Mouse (Mus musculus) MEL (cell line): ENCODE data around the gene Rfx4. TPM values are rescaled to one million over a fixed set of nuclear protein-coding genes. Genes with fewer than 3 reads are reported as not detected.

Experiments
- DNase-seq: peaks from one replicate; pipeline ENCODE4 v3.0.0; 2011; ENCODE audit warnings: low read depth, low spot score
- H3K27ac ChIP-seq: 2 replicates; pipeline ENCODE4 v1.5.1; 2012; ENCODE audit warnings: low read depth, mild to moderate bottlenecking, control low read depth, low read length, moderate library complexity; ENCODE audit not compliant: control insufficient read depth
- H3K27me3 ChIP-seq, 2 experiments: fragments of 150-350 bp in 1 of 2; sonication (generic) in 1 of 2; 2 replicates each; pipeline ENCODE4 v1.6.1; 2012; ENCODE audit warnings: low read length in 2 of 2, mild to moderate bottlenecking in 2 of 2, improper control_type of control experiment in 1 of 2, moderate library complexity in 1 of 2; ENCODE audit not compliant: insufficient read depth in 2 of 2, control insufficient read depth in 1 of 2
- H3K36me3 ChIP-seq, 2 experiments: 2 replicates each; pipeline ENCODE4 v1.6.1; 2012 to 2014; ENCODE audit warnings: low read length in 2 of 2, improper control_type of control experiment in 1 of 2, inconsistent platforms in 1 of 2, mild to moderate bottlenecking in 1 of 2; ENCODE audit not compliant: insufficient read depth in 2 of 2, control insufficient read depth in 1 of 2
- H3K4me1 ChIP-seq, 2 experiments: fragments of 150-350 bp in 1 of 2; sonication (generic) in 1 of 2; 2 replicates each; pipeline ENCODE4 v1.6.1; 2012; ENCODE audit warnings: low read length in 2 of 2, improper control_type of control experiment in 1 of 2, mild to moderate bottlenecking in 1 of 2; ENCODE audit not compliant: insufficient read depth in 2 of 2, control insufficient read depth in 1 of 2
- H3K4me3 ChIP-seq, 2 experiments: fragments of 150-350 bp in 1 of 2; sonication (generic) in 1 of 2; 2 replicates each; pipeline ENCODE4 v1.5.1; 2012; ENCODE audit warnings: low read depth in 2 of 2, low read length in 2 of 2, mild to moderate bottlenecking in 2 of 2, moderate library complexity in 2 of 2, control low read depth in 1 of 2, improper control_type of control experiment in 1 of 2; ENCODE audit not compliant: control insufficient read depth in 1 of 2, insufficient read depth in 1 of 2
- H3K79me2 ChIP-seq: 2 replicates; pipeline ENCODE4 v1.6.1; 2012; ENCODE audit warnings: mild to moderate bottlenecking, low read length, moderate library complexity; ENCODE audit not compliant: control insufficient read depth, poor library complexity, insufficient read depth
- H3K9ac ChIP-seq: 2 replicates; pipeline ENCODE4 v1.6.1; 2012; ENCODE audit warnings: low read depth, mild to moderate bottlenecking, control low read depth, low read length, moderate library complexity; ENCODE audit not compliant: control insufficient read depth, poor library complexity, severe bottlenecking
- H3K9me3 ChIP-seq: fragments of 150-350 bp; sonication (generic); replicated peaks from 2 replicates; pipeline ENCODE4 v1.6.1; 2012; ENCODE audit warnings: mild to moderate bottlenecking, low read length, improper control_type of control experiment, moderate library complexity; ENCODE audit not compliant: insufficient read depth
- BHLHE40 ChIP-seq: IDR thresholded peaks from 2 replicates; pipeline ENCODE4 v1.6.1; 2012; ENCODE audit warnings: low read depth, mild to moderate bottlenecking, inconsistent platforms, low read length, improper control_type of control experiment, borderline replicate concordance
- CHD1 ChIP-seq: IDR thresholded peaks from 2 replicates; pipeline ENCODE4 v1.6.1; 2012; ENCODE audit warnings: low read depth, mild to moderate bottlenecking, inconsistent platforms, low read length, improper control_type of control experiment
- CTCF ChIP-seq, 3 experiments: IDR thresholded peaks in 2 of 3; conservative IDR thresholded peaks in 1 of 3; 2 replicates each; pipeline ENCODE4 v1.5.1; 2011 to 2012; ENCODE audit warnings: low read length in 3 of 3, low read depth in 2 of 3, mild to moderate bottlenecking in 2 of 3, improper control_type of control experiment in 1 of 3, inconsistent platforms in 1 of 3, mixed read lengths in 1 of 3, moderate library complexity in 1 of 3; ENCODE audit not compliant: control insufficient read depth in 1 of 3, insufficient read depth in 1 of 3, poor library complexity in 1 of 3, severe bottlenecking in 1 of 3
- EP300 ChIP-seq, 2 experiments: IDR thresholded peaks; 2 replicates each; pipeline ENCODE4 v1.6.1; 2011; ENCODE audit warnings: improper control_type of control experiment in 2 of 2, low read length in 2 of 2, low read depth in 1 of 2, mild to moderate bottlenecking in 1 of 2
- ETS1 ChIP-seq: IDR thresholded peaks from 2 replicates; pipeline ENCODE4 v1.6.1; 2012; ENCODE audit warnings: low read depth, mild to moderate bottlenecking, inconsistent platforms, low read length, improper control_type of control experiment, moderate library complexity
- GABPA ChIP-seq: IDR thresholded peaks from 2 replicates; pipeline ENCODE4 v1.6.1; 2012; ENCODE audit warnings: low read depth, mild to moderate bottlenecking, inconsistent platforms, low read length, improper control_type of control experiment, moderate library complexity
- HCFC1 ChIP-seq: IDR thresholded peaks from 2 replicates; pipeline ENCODE4 v1.6.1; 2012; ENCODE audit warnings: low read depth, mild to moderate bottlenecking, inconsistent platforms, low read length, improper control_type of control experiment, moderate library complexity
- JUND ChIP-seq: IDR thresholded peaks from 2 replicates; pipeline ENCODE4 v1.6.1; 2011; ENCODE audit warnings: low read depth, mild to moderate bottlenecking, improper control_type of control experiment, low read length
- KAT2A ChIP-seq: conservative IDR thresholded peaks from 2 replicates; pipeline ENCODE4 v1.6.1; 2012; ENCODE audit warnings: low read depth, low read length, improper control_type of control experiment, inconsistent platforms
- MAFK ChIP-seq: IDR thresholded peaks from 2 replicates; pipeline ENCODE4 v1.6.1; 2011; ENCODE audit warnings: low read depth, mild to moderate bottlenecking, low read length, improper control_type of control experiment, borderline replicate concordance
- MAX ChIP-seq: IDR thresholded peaks from 2 replicates; pipeline ENCODE4 v1.6.1; 2011; ENCODE audit warnings: low read length, improper control_type of control experiment
- MAZ ChIP-seq: IDR thresholded peaks from 2 replicates; pipeline ENCODE4 v1.6.1; 2012; ENCODE audit warnings: low read depth, mild to moderate bottlenecking, inconsistent platforms, low read length, improper control_type of control experiment
- MEF2A ChIP-seq: IDR thresholded peaks from 2 replicates; pipeline ENCODE4 v1.6.1; 2014; ENCODE audit warnings: low read depth, mild to moderate bottlenecking, inconsistent platforms, low read length, improper control_type of control experiment; ENCODE audit not compliant: poor library complexity, insufficient replicate concordance, severe bottlenecking; ENCODE audit errors: extremely low read depth
- MXI1 ChIP-seq: IDR thresholded peaks from 2 replicates; pipeline ENCODE4 v1.6.1; 2011; ENCODE audit warnings: mild to moderate bottlenecking, low read depth, low read length, improper control_type of control experiment
- MYB ChIP-seq: IDR thresholded peaks from 2 replicates; pipeline ENCODE4 v1.6.1; 2011; ENCODE audit warnings: mild to moderate bottlenecking, low read depth, low read length, improper control_type of control experiment
- POLR2A ChIP-seq, 2 experiments: IDR thresholded peaks; 2 replicates each; pipeline ENCODE4 v1.6.1; 2011 to 2012; ENCODE audit warnings: low read length in 2 of 2, mild to moderate bottlenecking in 2 of 2, control low read depth in 1 of 2, improper control_type of control experiment in 1 of 2, low read depth in 1 of 2, moderate library complexity in 1 of 2; ENCODE audit not compliant: control insufficient read depth in 1 of 2, insufficient read depth in 1 of 2, poor library complexity in 1 of 2
- POLR2AphosphoS5 ChIP-seq: IDR thresholded peaks from 2 replicates; pipeline ENCODE4 v1.6.1; 2012; ENCODE audit warnings: low read depth, borderline replicate concordance, mild to moderate bottlenecking, inconsistent platforms, low read length, moderate library complexity, mixed read lengths
- RCOR1 ChIP-seq: IDR thresholded peaks from 2 replicates; pipeline ENCODE4 v1.6.1; 2012; ENCODE audit warnings: low read depth, mild to moderate bottlenecking, inconsistent platforms, low read length, improper control_type of control experiment
- SMC3 ChIP-seq: IDR thresholded peaks from 2 replicates; pipeline ENCODE4 v1.6.1; 2011; ENCODE audit warnings: low read depth, low read length, improper control_type of control experiment
- TAL1 ChIP-seq: IDR thresholded peaks from 2 replicates; pipeline ENCODE4 v1.6.1; 2012; ENCODE audit warnings: mild to moderate bottlenecking, inconsistent platforms, low read length, moderate library complexity, mixed read lengths
- USF1 ChIP-seq: IDR thresholded peaks from 2 replicates; pipeline ENCODE4 v1.6.1; 2014; ENCODE audit warnings: low read depth, mild to moderate bottlenecking, inconsistent platforms, low read length, improper control_type of control experiment, moderate library complexity
- USF2 ChIP-seq, 2 experiments: IDR thresholded peaks; 2 replicates each; pipeline ENCODE4 v1.6.1; 2011 to 2012; ENCODE audit warnings: improper control_type of control experiment in 2 of 2, low read length in 2 of 2, borderline replicate concordance in 1 of 2, inconsistent platforms in 1 of 2, low read depth in 1 of 2, mild to moderate bottlenecking in 1 of 2; ENCODE audit not compliant: insufficient read depth in 1 of 2
- ZC3H11A ChIP-seq: IDR thresholded peaks from 2 replicates; pipeline ENCODE4 v1.6.1; 2012; ENCODE audit warnings: low read depth, mild to moderate bottlenecking, inconsistent platforms, low read length, improper control_type of control experiment
- polyA plus RNA-seq, 2 experiments: library from polyadenylated mRNA; stranded (reverse) in 1 of 2; unstranded in 1 of 2; fragments of >175 nt in 1 of 2; fragments of >200 nt in 1 of 2; gene quantifications; 2 replicates each; pipeline versions ENCODE4 v1.2.1 to v1.2.4; 2012; ENCODE audit warnings: low replicate concordance in 2 of 2, low read depth in 1 of 2; ENCODE audit not compliant: insufficient read length in 2 of 2, insufficient read depth in 1 of 2, missing spikeins in 1 of 2
- total RNA-seq: library from RNA; depleted of rRNA; stranded (reverse); fragments of 300-350 nt; gene quantifications from 2 replicates; pipeline ENCODE4 v1.2.3, GENCODE M21; 2012

The Rfx4 gene
- total and polyA plus RNA-seq, 3 experiments, result not detected

GRCm38 (mm10) chr10:84871921-84872320, 116.1 kb downstream of the Rfx4 start:
- Histone ChIP-seq H3K4me1 (no peaks in the 10 kb centered on the region), H3K36me3 (no peaks in the 10 kb centered on the region), H3K9ac (no peak overlapping the region), H3K9me3 (no peaks in the 10 kb centered on the region), H3K27ac (no peak overlapping the region), H3K79me2 (no peaks in the 10 kb centered on the region), H3K27me3 (peaks cover 0 to 2% of the 10 kb centered on the region in 2 experiments; a peak in 1 of 4 replicates), H3K4me3 (no peak overlapping the region)
- DNase-seq, result no peak
- no peak for TF ChIP-seq USF1
- TF ChIP-seq KAT2A, result no peak
- TF ChIP-seq RCOR1, result no peak
- no peak for TF ChIP-seq MXI1
- TF ChIP-seq EP300 (IDR thresholded peaks at IDR 0.05; ENCODE audit: low read depth in 1 of 2, low read length in 2 of 2), result no peak
- no peak for TF ChIP-seq CHD1
- TF ChIP-seq MEF2A, result no peak
- TF ChIP-seq MAZ, result no peak
- TF ChIP-seq TAL1, result no peak
- no peak for TF ChIP-seq MAFK
- TF ChIP-seq ZC3H11A, result no peak
- no peak for TF ChIP-seq ETS1
- TF ChIP-seq JUND, result no peak
- TF ChIP-seq MYB, result no peak
- no peak for TF ChIP-seq GABPA
- no peak for TF ChIP-seq SMC3

GRCm38 (mm10) chr10:84879823-84880571, 124.1 kb downstream of the Rfx4 start:
- H3K4me1 ChIP-seq, result no peaks in the 10 kb centered on the region
- TF ChIP-seq HCFC1, result no peak
- TF ChIP-seq JUND, result no peak
- TF ChIP-seq BHLHE40, result no peak
- no peak for TF ChIP-seq POLR2A (IDR thresholded peaks at IDR 0.05; ENCODE audit: control insufficient read depth in 1 of 2, insufficient read depth in 1 of 2, low read depth in 1 of 2, low read length in 2 of 2, poor library complexity in 1 of 2)
- no peak for TF ChIP-seq MAX
- TF ChIP-seq CTCF (IDR thresholded peaks at IDR 0.05 in 2 of 3, conservative IDR thresholded peaks at IDR 0.05 in 1 of 3; ENCODE audit: control insufficient read depth in 1 of 3, insufficient read depth in 1 of 3, low read depth in 2 of 3, low read length in 3 of 3, poor library complexity in 1 of 3, severe bottlenecking in 1 of 3), result no peak
- no peak for TF ChIP-seq USF2 (IDR thresholded peaks at IDR 0.05; ENCODE audit: borderline replicate concordance in 1 of 2, insufficient read depth in 1 of 2, low read depth in 1 of 2, low read length in 2 of 2)
- TF ChIP-seq POLR2AphosphoS5, result no peak
- TF ChIP-seq KAT2A, result no peak
- TF ChIP-seq, all 39 proteins: peak for 0
- Histone ChIP-seq H3K79me2 (no peaks in the 10 kb centered on the region), H3K4me3 (no peak overlapping the region), H3K9me3 (no peaks in the 10 kb centered on the region), H3K27ac (no peak overlapping the region), H3K36me3 (no peaks in the 10 kb centered on the region), H3K27me3 (peaks cover 0 to 2% of the 10 kb centered on the region in 2 experiments; a peak in 1 of 4 replicates), H3K9ac (no peak overlapping the region)
- DNase-seq, result no peak
